ENCODE assay signal across 14 mouse cellular contexts in genomic region chr2:156563557-156563956, GRCm38 (mm10). TPM values are rescaled to one million over a fixed set of nuclear protein-coding genes. Genes with fewer than 3 reads are reported as not detected.
DNase-seq lines count a peak whose midpoint lies in the region; ATAC-seq and TF ChIP-seq lines count a peak whose summit lies in the region.
"Had no signal": no experiment of that assay in that cellular context is flagged by ENCODE, and none has a peak within 500 bp of the region (broad histone marks: within the 10 kb centered on the region; RNA-seq: fewer than 3 reads in every experiment).

No protein-coding gene starts in this region.

- no peaks in the 10 kb centered on the region for H3K4me1 ChIP-seq in neural tube, embryonic 15.5 days
- no peaks in the 10 kb centered on the region for H3K4me1 ChIP-seq in embryonic facial prominence, embryonic 10.5 days
- H3K4me1 ChIP-seq: forebrain, embryonic 12.5 days; hindbrain, embryonic 15.5 days had no signal

- DNase-seq in gastrocnemius, adult 2 months, result no peak
- DNase-seq in gastrocnemius, postnatal 36 days, result no peak
- peak; percentile 43 to 49 for DNase-seq in left cerebral cortex, adult 18-20 months (ENCODE audit: low spot score in 2 of 2)
- no peak for DNase-seq in left cerebral cortex, adult 11 months (ENCODE audit: low spot score)
- DNase-seq in brain, adult 2 months (ENCODE audit: low read depth, low spot score), result peak; percentile 86
- no peak for DNase-seq in embryonic facial prominence, embryonic 10.5 days (ENCODE audit: low spot score)
- DNase-seq: adrenal gland, postnatal 25 days; gastrocnemius, postnatal 14 days; kidney, adult 8-10 months; thymus, postnatal 4 days had no signal

- peak; percentile 79 for ATAC-seq in neural tube, embryonic 15.5 days (ENCODE audit: low FRiP score)

- H3K4me2 ChIP-seq in neural tube, embryonic 15.5 days, result no peak overlapping the region
- H3K4me2 ChIP-seq: forebrain, embryonic 12.5 days; hindbrain, embryonic 15.5 days; liver, embryonic 11.5 days had no signal

- H3K27me3 ChIP-seq in neural tube, embryonic 15.5 days (replicated peaks), result no peaks in the 10 kb centered on the region
- no peaks in the 10 kb centered on the region for H3K27me3 ChIP-seq in embryonic facial prominence, embryonic 10.5 days (replicated peaks; ENCODE audit: low read depth, poor library complexity, severe bottlenecking)
- H3K27me3 ChIP-seq: forebrain, embryonic 12.5 days; hindbrain, embryonic 15.5 days had no signal

- no peak for TF ChIP-seq CTCF in gastrocnemius, adult 2 months (IDR thresholded peaks at IDR 0.05)

- intact Hi-C loops in gastrocnemius, adult 2 months (cut with DNase I), result no loop called here
- intact Hi-C loops in gastrocnemius, postnatal 36 days (cut with DNase I), result no loop called here

- no peak overlapping the region for H3K4me3 ChIP-seq in gastrocnemius, adult 2 months
- H3K4me3 ChIP-seq in neural tube, embryonic 15.5 days (replicated peaks), result no peak overlapping the region
- H3K4me3 ChIP-seq in embryonic facial prominence, embryonic 10.5 days, result no peak overlapping the region
- H3K4me3 ChIP-seq: forebrain, embryonic 12.5 days; hindbrain, embryonic 15.5 days had no signal

- no peak overlapping the region for H3K9ac ChIP-seq in neural tube, embryonic 15.5 days (replicated peaks)
- H3K9ac ChIP-seq: forebrain, embryonic 12.5 days; hindbrain, embryonic 15.5 days had no signal

- H3K27ac ChIP-seq in gastrocnemius, adult 2 months, result peak overlapping the region; percentile 59
- no peak overlapping the region; the same call in 1 of the 2 replicates for H3K27ac ChIP-seq in neural tube, embryonic 15.5 days (replicated peaks)
- H3K27ac ChIP-seq in embryonic facial prominence, embryonic 10.5 days (replicated peaks), result no peak overlapping the region
- H3K27ac ChIP-seq: forebrain, embryonic 12.5 days; hindbrain, embryonic 15.5 days had no signal

- peaks cover 50% of the 10 kb centered on the region for H3K36me3 ChIP-seq in neural tube, embryonic 15.5 days
- H3K36me3 ChIP-seq in embryonic facial prominence, embryonic 10.5 days (replicated peaks), result peaks cover 85% of the 10 kb centered on the region

- H3K9me3 ChIP-seq in neural tube, embryonic 15.5 days (replicated peaks), result no peaks in the 10 kb centered on the region
- H3K9me3 ChIP-seq in embryonic facial prominence, embryonic 10.5 days, result no peaks in the 10 kb centered on the region
- H3K9me3 ChIP-seq: forebrain, embryonic 12.5 days; hindbrain, embryonic 15.5 days had no signal

- WGBS in neural tube, embryonic 15.5 days, result 76% methylated on average over 5 of the region's 5 CpGs
- WGBS in embryonic facial prominence, embryonic 10.5 days, result 91% methylated on average over 5 of the region's 5 CpGs

RNA-seq across cellular contexts. Expression of gene Aar2, which starts 16.2 kb away (rescaled TPM):
- 10 to 100 TPM; 22.0 to 22.4 TPM for total RNA-seq in gastrocnemius, adult 2 months (2021)
- total RNA-seq in gastrocnemius, postnatal 36 days (2021), result 10 to 100 TPM; 18.6 to 19.1 TPM
- total RNA-seq in left cerebral cortex, adult 18-20 months (2021), result 10 to 100 TPM; 35.8 to 38.4 TPM
- 42.0 and 42.8 TPM in 2 replicates for polyA plus RNA-seq in neural tube, embryonic 15.5 days (2015; fragmentation: Nextera tagmentation; extraction: Ambion mirVana)
- 50.7 and 53.9 TPM in 2 replicates for polyA plus RNA-seq in embryonic facial prominence, embryonic 10.5 days (2016; fragmentation: Nextera tagmentation; extraction: Ambion mirVana)

RNA-seq across cellular contexts. Expression of gene Dlgap4, which starts 49.9 kb away (rescaled TPM):
- 10 to 100 TPM; 43.5 to 55.3 TPM for total RNA-seq in gastrocnemius, adult 2 months (2021)
- total RNA-seq in gastrocnemius, postnatal 36 days (2021), result 10 to 100 TPM; 53.4 to 57.8 TPM
- total RNA-seq in left cerebral cortex, adult 18-20 months (2021), result 100 to 1,000 TPM; 215 to 219 TPM
- 161 and 188 TPM in 2 replicates for polyA plus RNA-seq in neural tube, embryonic 15.5 days (2015; fragmentation: Nextera tagmentation; extraction: Ambion mirVana)
- polyA plus RNA-seq in embryonic facial prominence, embryonic 10.5 days (2016; fragmentation: Nextera tagmentation; extraction: Ambion mirVana), result 145 and 147 TPM in 2 replicates

Comparison
In these comparisons a context has a peak if more than half of its experiments do, and no peak if none do; other contexts are left out.
1. DNase-seq: peak in left cerebral cortex, adult 18-20 months (2 of 2) and brain, adult 2 months (single experiment); none in gastrocnemius, adult 2 months (single experiment), gastrocnemius, postnatal 36 days (0 of 2), left cerebral cortex, adult 11 months (single experiment) and embryonic facial prominence, embryonic 10.5 days (single experiment).